Mouse (Mus musculus) kidney, postnatal 0 days (tissue): ENCODE results near the gene Nkapl. TPM values are rescaled to one million over a fixed set of nuclear protein-coding genes. Genes with fewer than 3 reads are reported as not detected.

Experiments used
- ATAC-seq: fragments of 200-750 bp; cut with Nextera tagmentation; replicated peaks from 2 replicates; pipeline ENCODE4 v1.8.0; 2017; ENCODE audit warnings: low read depth, moderate number of reproducible peaks, moderate TSS enrichment, moderate library complexity; ENCODE audit not compliant: low FRiP score
- DNase-seq: peaks from one replicate; pipeline ENCODE4 v3.0.0-alpha.2; 2016; ENCODE audit warnings: low spot score
- H3K27ac ChIP-seq: fragments of 300-500 bp; sonication (generic); 2 replicates; pipeline ENCODE4 v1.5.1; 2014; ENCODE audit warnings: mild to moderate bottlenecking
- H3K27me3 ChIP-seq: fragments of 300-500 bp; sonication (generic); 2 replicates; pipeline ENCODE4 v1.6.1; 2014; ENCODE audit warnings: low read length, mixed read lengths; ENCODE audit not compliant: insufficient read depth
- H3K36me3 ChIP-seq: fragments of 300-500 bp; sonication (generic); 2 replicates; pipeline ENCODE4 v1.6.1; 2014; ENCODE audit warnings: low read length, mixed read lengths; ENCODE audit not compliant: insufficient read depth
- H3K4me1 ChIP-seq: fragments of 300-500 bp; sonication (generic); replicated peaks from 2 replicates; pipeline ENCODE4 v1.6.1; 2014; ENCODE audit warnings: antibody characterized with exemption, low read length, mixed read lengths; ENCODE audit not compliant: insufficient read depth
- H3K4me2 ChIP-seq: fragments of 300-500 bp; sonication (generic); 2 replicates; pipeline ENCODE4 v1.6.1; 2014; ENCODE audit warnings: mild to moderate bottlenecking, low read length, moderate library complexity, mixed read lengths
- H3K4me3 ChIP-seq: fragments of 300-500 bp; sonication (generic); replicated peaks from 2 replicates; pipeline ENCODE4 v1.5.1; 2014; ENCODE audit warnings: low read depth, low read length
- H3K9ac ChIP-seq: fragments of 300-500 bp; sonication (generic); 2 replicates; pipeline ENCODE4 v1.6.1; 2014; ENCODE audit warnings: low read depth, low read length
- H3K9me3 ChIP-seq: fragments of 300-500 bp; sonication (generic); replicated peaks from 2 replicates; pipeline ENCODE4 v1.6.1; 2016; ENCODE audit warnings: low read length, inconsistent platforms, mixed read lengths
- CTCF ChIP-seq: IDR thresholded peaks from 2 replicates; pipeline ENCODE4 v1.5.1; 2016; ENCODE audit warnings: antibody characterized with exemption, low read depth, mild to moderate bottlenecking, moderate library complexity
- WGBS: fragments of 180-500 bp; shearing (Covaris S2); extraction: QIAGEN DNeasy Blood & Tissue Kit; methylation state at CpG from one replicate; pipeline ENCODE4 v1.1.7; 2014; 5-methylcytosine and 5-hydroxymethylcytosine counted together
- polyA plus RNA-seq: library from polyadenylated mRNA; unstranded; fragments of >200 nt; fragmentation: Nextera tagmentation; extraction: Ambion mirVana; gene quantifications from 2 replicates; pipeline ENCODE4 v1.2.1, GENCODE M21; 2015

Nkapl gene
- polyA plus RNA-seq, 1 experiment from 2014 or later: 3.4 TPM

- 13% methylated on average over 4 of the region's 4 CpGs for WGBS
- Histone ChIP-seq H3K9me3 (no peaks in the 10 kb centered on the region), H3K4me1 (no peaks in the 10 kb centered on the region), H3K9ac (no peak overlapping the region), H3K4me2 (no peak overlapping the region), H3K4me3 (no peak overlapping the region), H3K36me3 (0 out of 2 replicates have a peak, but pooled peaks cover 3% of the 10 kb centered on the region), H3K27ac (0 out of 2 replicates have a peak overlapping the region, but pooled peaks have one; percentile 36), H3K27me3 (no peaks in the 10 kb centered on the region)
- ATAC-seq: peak; percentile 51; the same call in 1 of the 2 replicates
- TF ChIP-seq CTCF: no peak
- DNase-seq: peak; percentile 37
Observed at GRCm38 (mm10) chr13:21456347-21456746, 12.0 kb downstream of the Nkapl start.

- no peak overlapping the region for H3K27ac ChIP-seq
- H3K9me3 ChIP-seq: no peaks in the 10 kb centered on the region
- DNase-seq (no peak), ATAC-seq (no peak)
- H3K27me3 ChIP-seq: no peaks in the 10 kb centered on the region
- no peak overlapping the region for H3K9ac ChIP-seq
- H3K4me2 ChIP-seq: peak overlapping the region; percentile 61; the same call in 1 of the 2 replicates
- H3K4me3 ChIP-seq: no peak overlapping the region
- no peaks in the 10 kb centered on the region for H3K4me1 ChIP-seq
- WGBS: 68% methylated on average over 3 of the region's 3 CpGs
- H3K36me3 ChIP-seq: 0 out of 2 replicates have a peak, but pooled peaks cover 4% of the 10 kb centered on the region
- TF ChIP-seq CTCF: no peak
Observed at GRCm38 (mm10) chr13:21454133-21454532, 14.2 kb downstream of the Nkapl start.

- WGBS: under 1% methylated on average over 23 of the region's 23 CpGs
Observed at GRCm38 (mm10) chr13:21453449-21453848, 14.9 kb downstream of the Nkapl start, which contains the start of gene Zscan26. TSS of gene Zscan26 (minus strand) at chr13:21453730.

GRCm38 (mm10) chr13:21453042-21453441 is 15.3 kb downstream of the Nkapl start:
- H3K4me1 ChIP-seq: no peaks in the 10 kb centered on the region
- TF ChIP-seq CTCF: no peak
- peak overlapping the region; percentile 59 for H3K9ac ChIP-seq
- H3K36me3 ChIP-seq: peaks cover 11% of the 10 kb centered on the region; the same call in 1 of the 2 replicates
- ATAC-seq (no peak), DNase-seq (peak; percentile 27)
- no peaks in the 10 kb centered on the region for H3K9me3 ChIP-seq
- H3K4me3 ChIP-seq: peak overlapping the region; percentile 53
- H3K27me3 ChIP-seq: no peaks in the 10 kb centered on the region
- peak overlapping the region; percentile 61 for H3K4me2 ChIP-seq
- H3K27ac ChIP-seq: peak overlapping the region; percentile 63; the same call in 1 of the 2 replicates
- WGBS: 2% methylated on average over 13 of the region's 13 CpGs

More at GRCm38 (mm10) chr13:21453449-21453848, 14.9 kb downstream of the Nkapl start, which contains the start of gene Zscan26:
- peak within 1 kb of the TSS; percentile 61 for H3K4me2 ChIP-seq
- H3K27ac ChIP-seq: peak within 1 kb of the TSS; percentile 63
- no peak for TF ChIP-seq CTCF
- DNase-seq (peak; percentile 89), ATAC-seq (peak; percentile 94)
- peaks cover 11% of the 10 kb centered on the region; the same call in 1 of the 2 replicates for H3K36me3 ChIP-seq
- H3K27me3 ChIP-seq: no peaks in the 10 kb centered on the region
- H3K9me3 ChIP-seq: no peaks in the 10 kb centered on the region
- H3K4me3 ChIP-seq: peak within 1 kb of the TSS; percentile 53
- H3K4me1 ChIP-seq: no peaks in the 10 kb centered on the region
- peak within 1 kb of the TSS; percentile 59 for H3K9ac ChIP-seq

GRCm38 (mm10) chr13:21447856-21448614 is 20.3 kb downstream of the Nkapl start:
- no peak overlapping the region for H3K4me3 ChIP-seq
- H3K27ac ChIP-seq: no peak overlapping the region
- no peaks in the 10 kb centered on the region for H3K4me1 ChIP-seq
- no peaks in the 10 kb centered on the region for H3K27me3 ChIP-seq
- H3K36me3 ChIP-seq: peaks cover 30% of the 10 kb centered on the region
- WGBS: 90% methylated on average over 16 of the region's 16 CpGs
- H3K9me3 ChIP-seq: no peaks in the 10 kb centered on the region
- no peak overlapping the region for H3K9ac ChIP-seq
- no peak for TF ChIP-seq CTCF
- DNase-seq: no peak
- H3K4me2 ChIP-seq: no peak overlapping the region
- ATAC-seq: no peak

GRCm38 (mm10) chr13:21446796-21447195 is 21.5 kb downstream of the Nkapl start:
- WGBS: 88% methylated on average over 9 of the region's 9 CpGs
- no peak overlapping the region for H3K27ac ChIP-seq
- no peak overlapping the region for H3K9ac ChIP-seq
- H3K4me1 ChIP-seq: no peaks in the 10 kb centered on the region
- no peak overlapping the region for H3K4me2 ChIP-seq
- H3K36me3 ChIP-seq: peaks cover 30% of the 10 kb centered on the region
- H3K9me3 ChIP-seq: no peaks in the 10 kb centered on the region
- no peak for TF ChIP-seq CTCF
- no peak for DNase-seq
- H3K27me3 ChIP-seq: no peaks in the 10 kb centered on the region
- no peak for ATAC-seq
- no peak overlapping the region for H3K4me3 ChIP-seq
